Mouse (Mus musculus) heart, postnatal 0 days (tissue): ENCODE measurements around the gene Susd6. TPM values are rescaled to one million over a fixed set of nuclear protein-coding genes. Genes with fewer than 3 reads are reported as not detected.

Experiments used
- ATAC-seq: fragments of 200-750 bp; cut with Nextera tagmentation; 2 replicates; pipeline ENCODE4 v1.8.0; 2017; ENCODE audit warnings: low read depth, moderate number of reproducible peaks, moderate library complexity; ENCODE audit not compliant: insufficient read depth
- DNase-seq: peaks from one replicate; pipeline ENCODE4 v3.0.0-alpha.2; 2016; ENCODE audit warnings: low spot score
- H3K27ac ChIP-seq: fragments of 300-500 bp; sonication (generic); 2 replicates; pipeline ENCODE4 v1.5.1; 2014; ENCODE audit warnings: low read depth, mild to moderate bottlenecking
- H3K27me3 ChIP-seq: fragments of 300-500 bp; sonication (generic); 2 replicates; pipeline ENCODE4 v1.6.1; 2014; ENCODE audit warnings: low read length, mixed read lengths; ENCODE audit not compliant: control insufficient read depth, insufficient read depth
- H3K36me3 ChIP-seq: fragments of 300-500 bp; sonication (generic); replicated peaks from 2 replicates; pipeline ENCODE4 v1.6.1; 2014; ENCODE audit warnings: low read length, mixed read lengths; ENCODE audit not compliant: control insufficient read depth, insufficient read depth
- H3K4me1 ChIP-seq: fragments of 300-500 bp; sonication (generic); 2 replicates; pipeline ENCODE4 v1.6.1; 2014; ENCODE audit warnings: antibody characterized with exemption; ENCODE audit not compliant: control insufficient read depth, insufficient read depth
- H3K4me2 ChIP-seq: fragments of 300-500 bp; sonication (generic); 2 replicates; pipeline ENCODE4 v1.6.1; 2014; ENCODE audit warnings: low read depth, mild to moderate bottlenecking, low read length, moderate library complexity
- H3K4me3 ChIP-seq: fragments of 300-500 bp; sonication (generic); 2 replicates; pipeline ENCODE4 v1.5.1; 2014; ENCODE audit warnings: low read depth, low read length
- H3K9ac ChIP-seq: fragments of 300-500 bp; sonication (generic); replicated peaks from 2 replicates; pipeline ENCODE4 v1.6.1; 2014; ENCODE audit warnings: low read depth, low read length, mixed read lengths
- H3K9me3 ChIP-seq: fragments of 300-500 bp; sonication (generic); replicated peaks from 2 replicates; pipeline ENCODE4 v1.6.1; 2016; ENCODE audit warnings: low read length; ENCODE audit not compliant: control insufficient read depth
- CTCF ChIP-seq: IDR thresholded peaks from 2 replicates; pipeline ENCODE4 v1.5.1; 2016; ENCODE audit warnings: antibody characterized with exemption, control low read depth, low read depth
- EP300 ChIP-seq: IDR thresholded peaks from 2 replicates; pipeline ENCODE4 v1.6.1; 2016; ENCODE audit warnings: antibody characterized with exemption, low read depth
- WGBS: fragments of 180-500 bp; shearing (Covaris S2); extraction: QIAGEN DNeasy Blood & Tissue Kit; methylation state at CpG from one replicate; pipeline ENCODE4 v1.1.7; 2014; 5-methylcytosine and 5-hydroxymethylcytosine counted together
- polyA plus RNA-seq: library from polyadenylated mRNA; unstranded; fragments of >200 nt; fragmentation: Nextera tagmentation; extraction: Ambion mirVana; gene quantifications from 2 replicates; pipeline ENCODE4 v1.2.1, GENCODE M21; 2015
- total RNA-seq: library from RNA; depleted of rRNA; stranded (reverse); fragments of >200 nt; gene quantifications from 2 replicates; pipeline ENCODE4 v1.2.3, GENCODE M21; 2014; ENCODE audit warnings: low replicate concordance

The Susd6 gene
- total and polyA plus RNA-seq, 2 experiments from 2014 or later, result 15.4 to 50.6 TPM

DNA sequence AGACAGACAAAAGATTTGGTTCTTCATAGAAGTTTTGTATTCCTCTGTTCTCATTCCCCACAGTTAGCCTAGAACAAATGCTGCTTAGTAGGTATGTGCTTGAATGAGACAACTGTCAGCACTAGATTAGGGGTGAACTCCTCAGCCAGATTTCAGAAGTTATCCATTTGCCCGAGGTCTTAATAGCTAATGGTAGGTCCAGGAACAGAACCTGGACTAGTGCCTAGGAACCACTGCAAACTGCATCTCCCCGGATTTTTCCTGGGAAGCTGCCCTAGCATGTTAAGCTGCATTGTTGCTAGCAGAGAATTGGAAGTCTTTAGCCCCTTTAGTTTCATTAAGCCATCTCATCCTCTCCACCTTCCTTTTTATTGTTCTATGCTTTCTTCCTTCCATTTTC lies 39.9 kb downstream of the Susd6 start:
- Histone ChIP-seq H3K36me3 (peaks cover 12% of the 10 kb centered on the region), H3K27ac (peak overlapping the region; percentile 21; the same call in 1 of the 2 replicates), H3K9ac (no peak overlapping the region), H3K4me1 (peaks cover 66% of the 10 kb centered on the region), H3K4me2 (no peak overlapping the region), H3K9me3 (no peaks in the 10 kb centered on the region), H3K27me3 (no peaks in the 10 kb centered on the region), H3K4me3 (no peak overlapping the region)
- no peak for DNase-seq
- TF ChIP-seq EP300 (no peak), CTCF (no peak)
- WGBS, result 28% methylated on average over 2 of the region's 2 CpGs
- no peak for ATAC-seq

DNA sequence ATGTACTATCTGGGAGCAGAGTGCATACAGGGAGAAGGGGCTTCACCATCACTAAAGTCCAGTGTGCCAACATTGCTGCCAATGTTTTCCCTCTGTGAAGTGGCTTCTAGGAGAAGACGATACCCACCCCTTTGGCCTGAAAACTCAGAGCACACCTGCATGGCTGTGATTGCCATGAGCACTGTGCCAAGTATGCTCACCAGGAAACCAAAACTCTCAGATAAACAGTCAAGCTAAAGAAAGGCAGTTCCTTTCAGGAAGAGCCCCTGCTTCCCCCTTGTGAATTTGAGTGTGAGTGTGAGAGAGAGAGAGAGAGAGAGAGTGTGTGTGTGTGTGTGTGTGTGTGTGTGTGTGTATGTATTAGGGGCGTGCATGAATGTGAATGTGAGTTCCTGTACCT lies 40.5 kb downstream of the Susd6 start:
- ATAC-seq (no peak), DNase-seq (no peak)
- 38% methylated on average over 2 of the region's 2 CpGs for WGBS
- Histone ChIP-seq H3K9ac (no peak overlapping the region), H3K9me3 (no peaks in the 10 kb centered on the region), H3K4me1 (peaks cover 65% of the 10 kb centered on the region), H3K27ac (peak overlapping the region; percentile 21), H3K36me3 (peaks cover 12% of the 10 kb centered on the region), H3K4me2 (no peak overlapping the region), H3K4me3 (no peak overlapping the region), H3K27me3 (no peaks in the 10 kb centered on the region)
- TF ChIP-seq CTCF (no peak), EP300 (peak; percentile 55; the same call in 1 of the 2 replicates)

DNA sequence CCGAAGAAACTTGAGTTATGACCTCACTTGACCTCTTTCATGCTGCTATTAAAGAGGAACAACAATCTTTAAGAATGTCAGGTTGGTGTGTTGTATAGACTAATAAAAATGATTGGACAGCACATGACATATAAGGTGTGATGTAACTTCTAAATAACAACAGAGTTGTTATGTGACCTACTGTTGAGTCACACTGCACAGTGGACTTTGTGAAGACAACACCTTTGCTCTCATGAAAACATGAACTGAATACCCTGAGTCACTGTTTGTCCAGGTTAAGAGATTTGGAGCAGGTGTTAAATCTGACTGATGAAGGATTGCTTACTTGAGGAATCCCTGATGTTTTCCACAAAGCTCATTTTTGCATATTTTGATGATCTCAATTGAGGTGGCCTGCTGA lies 42.0 kb downstream of the Susd6 start:
- no peaks in the 10 kb centered on the region for H3K27me3 ChIP-seq
- ATAC-seq, result no peak
- peaks cover 12% of the 10 kb centered on the region for H3K36me3 ChIP-seq
- H3K9me3 ChIP-seq, result no peaks in the 10 kb centered on the region
- peaks cover 51% of the 10 kb centered on the region for H3K4me1 ChIP-seq
- no peak for DNase-seq
- H3K4me3 ChIP-seq, result no peak overlapping the region
- H3K27ac ChIP-seq, result peak overlapping the region; percentile 51; the same call in 1 of the 2 replicates
- 67% methylated on average over 1 of the region's 1 CpGs for WGBS
- no peak for TF ChIP-seq CTCF
- no peak for TF ChIP-seq EP300
- H3K4me2 ChIP-seq, result no peak overlapping the region
- H3K9ac ChIP-seq, result no peak overlapping the region

GRCm38 (mm10) chr12:80833541-80833940 lies 43.2 kb downstream of the Susd6 start:
- Histone ChIP-seq H3K27ac (peak overlapping the region; percentile 54), H3K9ac (no peak overlapping the region), H3K4me2 (no peak overlapping the region), H3K27me3 (no peaks in the 10 kb centered on the region), H3K36me3 (peaks cover 12% of the 10 kb centered on the region), H3K9me3 (no peaks in the 10 kb centered on the region), H3K4me3 (no peak overlapping the region), H3K4me1 (peaks cover 55% of the 10 kb centered on the region)
- TF ChIP-seq CTCF (no peak), EP300 (peak; percentile 80)
- peak; percentile 81 for ATAC-seq
- 8% methylated on average over 2 of the region's 2 CpGs for WGBS
- peak; percentile 48 for DNase-seq

DNA sequence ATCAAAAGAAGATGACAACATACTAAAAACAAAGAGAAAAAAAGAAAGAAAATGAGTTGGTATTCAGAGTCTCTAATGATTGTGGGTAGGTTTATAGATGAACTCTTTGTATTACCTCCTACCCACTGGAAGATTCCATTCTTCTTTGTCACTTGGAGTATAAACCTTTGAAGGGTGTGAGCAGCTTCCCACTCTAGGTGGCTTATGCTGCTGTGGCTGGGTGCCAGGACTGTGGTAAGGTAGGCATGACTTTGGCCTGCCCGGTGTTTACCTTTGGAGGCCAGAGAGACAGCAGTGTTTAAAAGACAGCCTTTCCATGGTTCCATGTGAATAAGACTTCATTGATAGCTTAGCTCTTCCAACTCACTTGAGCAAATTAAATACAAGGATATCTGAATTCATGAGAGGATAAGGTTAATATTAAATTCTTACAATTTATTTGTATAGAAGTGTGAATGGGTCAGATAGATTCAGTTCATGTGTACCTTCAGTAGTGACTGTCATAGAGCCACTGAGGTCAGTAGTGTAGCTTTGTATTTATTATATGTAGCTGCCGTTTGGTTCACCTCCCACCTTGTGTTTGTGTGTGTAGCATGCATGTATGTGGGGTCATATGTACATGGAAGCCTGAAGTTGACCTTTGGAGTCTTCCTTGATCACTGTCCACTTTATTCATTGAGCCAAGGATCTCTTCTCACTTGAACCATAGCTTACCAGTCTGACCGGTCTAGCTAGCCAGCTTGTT lies 44.0 kb downstream of the Susd6 start:
- no peak for TF ChIP-seq EP300
- TF ChIP-seq CTCF, result no peak
- Histone ChIP-seq H3K9ac (no peak overlapping the region), H3K9me3 (no peaks in the 10 kb centered on the region), H3K36me3 (peaks cover 9% of the 10 kb centered on the region), H3K27ac (no peak overlapping the region), H3K4me1 (peaks cover 56% of the 10 kb centered on the region), H3K4me2 (no peak overlapping the region), H3K4me3 (no peak overlapping the region), H3K27me3 (no peaks in the 10 kb centered on the region)
- no peak for ATAC-seq
- DNase-seq, result no peak
- 90% methylated on average over 3 of the region's 3 CpGs for WGBS
